Mouse (Mus musculus): ENCODE measurements around the gene Srd5a3. TPM values are rescaled to one million over a fixed set of nuclear protein-coding genes. Genes with fewer than 3 reads are reported as not detected.
"Not testable (repeated sequence)": the region's sequence is repeated elsewhere in the genome, so short reads cannot be mapped to it uniquely, and the experiment has no call there.

Gene Srd5a3
- polyA plus RNA-seq (2011; ENCODE audit: insufficient read depth, insufficient read length, low replicate concordance, missing spikeins), result 4.7 and 11.0 TPM in 2 replicates

DNA sequence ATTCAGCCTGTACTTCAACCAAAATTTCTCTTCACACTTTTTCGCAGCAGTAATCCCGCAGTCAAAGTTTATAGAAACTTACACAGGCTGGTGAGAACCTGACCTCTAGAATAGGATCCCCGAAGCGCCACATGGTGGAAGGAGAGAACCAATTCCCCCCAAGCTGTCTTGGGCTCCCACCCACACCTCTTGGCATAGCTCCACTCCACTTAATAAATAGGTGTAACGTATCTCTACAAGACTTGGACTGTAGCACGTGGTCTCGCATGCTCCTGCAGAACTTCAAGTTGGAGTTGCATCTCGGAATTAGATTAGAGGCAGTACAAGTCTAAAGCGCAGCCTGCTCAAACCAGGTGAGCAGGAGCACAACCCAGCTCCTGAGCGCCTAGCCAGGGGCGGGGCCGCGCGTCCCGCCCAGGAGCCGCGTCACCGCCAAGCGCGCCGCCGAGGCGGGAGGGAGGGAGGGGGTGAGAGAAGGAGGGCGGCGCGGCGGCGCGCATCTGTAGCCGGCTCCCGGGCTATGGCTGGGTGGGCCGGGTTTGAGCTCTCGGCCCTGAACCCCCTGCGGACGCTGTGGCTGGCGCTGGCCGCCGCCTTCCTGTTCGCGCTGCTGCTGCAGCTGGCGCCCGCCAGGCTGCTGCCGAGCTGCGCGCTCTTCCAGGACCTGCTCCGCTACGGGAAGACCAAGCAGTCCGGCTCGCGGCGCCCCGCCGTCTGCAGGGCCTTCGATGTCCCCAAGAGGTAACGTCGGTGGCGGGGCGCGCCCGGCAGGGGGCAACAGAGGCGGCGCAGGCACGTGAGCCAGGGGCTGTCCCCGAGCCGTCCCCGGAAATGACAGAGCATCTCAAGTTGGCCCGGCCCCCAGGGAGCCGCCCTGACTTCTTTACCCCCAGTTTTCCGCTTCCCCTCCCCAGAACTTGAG is at the start of gene Srd5a3:
TSS of gene Srd5a3 (plus strand) at position 464 of the 922 bp plus-strand sequence.
- TF ChIP-seq CTCF (IDR thresholded peaks at IDR 0.05; ENCODE audit: control insufficient read depth, insufficient read depth, low read length), result peak; percentile 74
- peak; percentile 90; the same call in 1 of the 2 replicates for TF ChIP-seq POLR2A (IDR thresholded peaks at IDR 0.05; ENCODE audit: borderline replicate concordance, control insufficient read depth, low read depth, low read length)
- H3K27ac ChIP-seq (ENCODE audit: control insufficient read depth, insufficient read depth, low read depth, low read length, poor library complexity), result peak within 1 kb of the TSS; percentile 100
- peaks cover 4% of the 10 kb centered on the region; the same call in 1 of the 2 replicates for H3K4me1 ChIP-seq (ENCODE audit: control insufficient read depth, insufficient read depth, low read length)
- peak within 1 kb of the TSS; percentile 83 for H3K4me3 ChIP-seq (replicated peaks; ENCODE audit: control insufficient read depth, low read depth, low read length)
- WGBS, result 2% methylated on average over 60 of the region's 69 CpGs

DNA sequence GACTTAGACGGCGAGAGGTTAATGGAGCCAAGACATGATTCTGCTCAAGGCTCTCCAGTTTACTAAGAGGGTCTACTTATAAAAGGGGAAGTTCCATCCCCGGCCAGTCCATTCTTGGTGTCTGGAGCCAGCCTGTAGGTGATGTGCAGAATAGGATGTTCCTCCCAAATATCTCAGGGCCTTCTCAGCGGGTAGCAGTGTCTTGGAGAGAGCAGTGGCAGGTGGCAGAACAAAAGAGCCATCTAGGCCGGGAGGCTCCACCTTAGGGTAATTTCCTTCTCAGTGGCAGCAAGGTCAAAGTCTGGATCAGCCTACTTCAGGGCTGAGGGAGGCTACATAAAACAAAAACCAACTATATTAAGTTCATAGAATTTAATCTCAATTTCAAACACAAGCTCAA is 36.3 kb upstream of the Srd5a3 start:
- not testable (repeated sequence) for H3K4me3 ChIP-seq (replicated peaks; ENCODE audit: control insufficient read depth, low read depth, low read length); H3K4me1 ChIP-seq (ENCODE audit: control insufficient read depth, insufficient read depth, low read length); H3K27ac ChIP-seq (ENCODE audit: control insufficient read depth, insufficient read depth, low read depth, low read length, poor library complexity)
- WGBS, result 55% methylated on average over 5 of the region's 5 CpGs

DNA sequence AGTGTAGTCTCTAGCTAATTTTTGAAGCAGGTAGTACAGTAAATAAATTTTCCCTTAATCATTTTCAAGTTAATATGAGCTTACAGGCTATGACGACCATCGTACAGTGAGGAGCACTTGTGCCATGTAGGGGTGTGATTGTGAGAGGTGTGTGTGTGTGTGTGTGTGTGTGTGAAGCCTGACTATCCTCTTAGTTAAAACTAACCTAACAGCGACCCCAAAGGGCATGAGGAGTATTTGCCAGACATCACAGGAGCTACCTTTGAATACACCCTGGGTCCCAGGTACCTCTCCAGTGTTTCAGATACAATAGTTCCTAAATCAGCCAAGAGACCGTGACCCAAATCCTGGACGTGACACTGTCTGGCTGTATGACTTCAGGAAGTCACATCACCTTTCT is 32.8 kb upstream of the Srd5a3 start:
- Histone ChIP-seq H3K4me1 (ENCODE audit: control insufficient read depth, insufficient read depth, low read length) (no peaks in the 10 kb centered on the region), H3K27ac (ENCODE audit: control insufficient read depth, insufficient read depth, low read depth, low read length, poor library complexity) (no peak overlapping the region), H3K4me3 (replicated peaks; ENCODE audit: control insufficient read depth, low read depth, low read length) (no peak overlapping the region)
- WGBS, result 69% methylated on average over 5 of the region's 5 CpGs
- no peak for TF ChIP-seq POLR2A (IDR thresholded peaks at IDR 0.05; ENCODE audit: borderline replicate concordance, control insufficient read depth, low read depth, low read length)
- no peak for TF ChIP-seq CTCF (IDR thresholded peaks at IDR 0.05; ENCODE audit: control insufficient read depth, insufficient read depth, low read length)

DNA sequence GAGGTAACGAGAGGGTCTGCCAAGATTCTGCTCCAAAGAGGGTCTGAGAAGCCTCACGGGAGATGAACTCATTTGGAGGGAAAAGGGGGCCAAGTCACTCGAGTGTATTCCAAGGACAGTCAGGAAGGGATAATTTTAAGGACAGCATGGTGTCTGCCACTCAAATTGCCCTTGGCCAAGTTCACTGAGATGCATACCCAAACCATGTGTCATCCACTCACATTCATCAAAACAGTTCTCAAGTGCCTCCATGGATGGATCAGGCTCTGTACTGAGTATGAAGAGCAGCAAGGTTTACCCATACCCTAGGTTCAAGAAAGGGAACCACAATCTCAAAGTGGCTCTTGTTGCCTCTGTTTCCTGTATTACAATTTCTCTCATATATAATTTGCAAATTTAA is 31.6 kb upstream of the Srd5a3 start:
- no peak overlapping the region for H3K27ac ChIP-seq (ENCODE audit: control insufficient read depth, insufficient read depth, low read depth, low read length, poor library complexity)
- no peak overlapping the region for H3K4me3 ChIP-seq (replicated peaks; ENCODE audit: control insufficient read depth, low read depth, low read length)
- no peaks in the 10 kb centered on the region for H3K4me1 ChIP-seq (ENCODE audit: control insufficient read depth, insufficient read depth, low read length)
- WGBS, result 65% methylated on average over 3 of the region's 3 CpGs
- TF ChIP-seq POLR2A (IDR thresholded peaks at IDR 0.05; ENCODE audit: borderline replicate concordance, control insufficient read depth, low read depth, low read length), result no peak
- TF ChIP-seq CTCF (IDR thresholded peaks at IDR 0.05; ENCODE audit: control insufficient read depth, insufficient read depth, low read length), result no peak

DNA sequence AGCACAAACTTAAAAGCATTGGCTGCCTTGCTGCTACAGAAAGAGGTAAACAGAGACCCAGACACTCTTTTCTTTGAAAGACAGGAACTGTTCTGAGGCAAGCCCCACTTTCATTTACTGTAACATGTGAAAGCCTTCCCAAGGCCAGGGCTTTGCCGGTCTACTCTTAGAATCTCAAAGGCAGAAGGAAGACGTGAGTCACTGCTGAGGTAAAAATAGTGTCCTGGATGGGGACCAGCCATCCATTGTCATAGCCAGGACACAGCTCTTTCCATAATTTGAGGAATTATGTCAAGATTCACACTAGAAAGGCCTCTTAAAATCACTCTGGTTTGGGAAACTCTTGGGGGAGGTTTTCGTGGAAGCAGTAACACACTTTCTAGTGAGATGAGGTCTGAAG is 28.9 kb upstream of the Srd5a3 start:
- 82% methylated on average over 3 of the region's 3 CpGs for WGBS
- H3K27ac ChIP-seq (ENCODE audit: control insufficient read depth, insufficient read depth, low read depth, low read length, poor library complexity), result no peak overlapping the region
- TF ChIP-seq CTCF (IDR thresholded peaks at IDR 0.05; ENCODE audit: control insufficient read depth, insufficient read depth, low read length) (no peak), POLR2A (IDR thresholded peaks at IDR 0.05; ENCODE audit: borderline replicate concordance, control insufficient read depth, low read depth, low read length) (no peak)
- no peak overlapping the region for H3K4me3 ChIP-seq (replicated peaks; ENCODE audit: control insufficient read depth, low read depth, low read length)
- H3K4me1 ChIP-seq (ENCODE audit: control insufficient read depth, insufficient read depth, low read length), result no peaks in the 10 kb centered on the region

DNA sequence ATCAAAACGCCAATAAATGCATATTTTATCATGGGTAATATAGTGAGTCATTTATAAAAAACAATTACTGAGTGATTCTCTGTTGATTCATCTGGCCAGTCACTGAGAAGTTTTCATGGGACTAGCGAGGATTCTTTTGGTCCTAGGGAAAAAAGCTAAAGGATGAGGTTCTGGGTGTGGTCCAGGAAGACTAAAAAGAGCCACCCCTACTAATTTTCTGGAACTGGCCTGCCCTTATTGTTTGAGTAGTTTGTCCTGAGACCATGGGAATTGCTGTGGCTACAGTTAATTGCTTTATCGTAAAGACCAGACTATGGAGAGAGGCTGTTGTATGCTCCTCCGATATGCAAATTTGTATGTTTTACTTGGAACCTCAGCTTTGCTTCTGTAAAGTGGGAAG is 28.1 kb upstream of the Srd5a3 start:
- WGBS, result 79% methylated on average over 4 of the region's 4 CpGs
- Histone ChIP-seq H3K4me1 (ENCODE audit: control insufficient read depth, insufficient read depth, low read length) (no peaks in the 10 kb centered on the region), H3K27ac (ENCODE audit: control insufficient read depth, insufficient read depth, low read depth, low read length, poor library complexity) (no peak overlapping the region), H3K4me3 (replicated peaks; ENCODE audit: control insufficient read depth, low read depth, low read length) (no peak overlapping the region)
- TF ChIP-seq POLR2A (IDR thresholded peaks at IDR 0.05; ENCODE audit: borderline replicate concordance, control insufficient read depth, low read depth, low read length) (no peak), CTCF (IDR thresholded peaks at IDR 0.05; ENCODE audit: control insufficient read depth, insufficient read depth, low read length) (no peak)

DNA sequence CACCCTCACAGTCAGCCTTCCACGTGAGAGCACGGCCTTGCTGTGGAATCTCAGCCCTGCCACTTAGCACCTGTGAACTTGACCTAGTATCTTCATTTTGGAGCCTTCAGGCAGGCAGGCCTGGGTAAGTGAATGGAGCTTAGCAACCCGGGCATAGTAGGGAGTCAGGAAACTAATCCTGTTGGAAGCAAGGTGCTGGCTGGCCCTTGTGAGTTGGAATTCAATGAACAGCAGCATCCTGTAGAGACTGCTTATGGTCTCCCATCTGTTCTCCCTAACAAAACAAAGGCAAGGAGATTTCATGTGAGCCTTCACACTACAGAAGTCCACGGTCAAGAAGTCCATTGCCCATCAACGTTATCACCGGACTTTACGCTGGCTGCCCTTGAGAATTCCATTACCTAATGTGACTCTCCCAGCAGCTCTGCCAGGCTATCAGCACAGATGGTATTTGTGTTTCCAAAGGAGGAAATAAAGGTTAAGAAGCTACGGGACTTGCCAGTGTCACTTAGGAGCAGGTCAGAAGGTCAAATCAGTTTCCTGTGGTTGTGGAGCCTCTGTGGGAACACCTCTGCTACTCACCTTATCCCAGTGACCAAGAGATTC is 24.5 kb upstream of the Srd5a3 start:
- Histone ChIP-seq H3K4me3 (replicated peaks; ENCODE audit: control insufficient read depth, low read depth, low read length) (no peak overlapping the region), H3K27ac (ENCODE audit: control insufficient read depth, insufficient read depth, low read depth, low read length, poor library complexity) (no peak overlapping the region), H3K4me1 (ENCODE audit: control insufficient read depth, insufficient read depth, low read length) (no peaks in the 10 kb centered on the region)
- no peak for TF ChIP-seq CTCF (IDR thresholded peaks at IDR 0.05; ENCODE audit: control insufficient read depth, insufficient read depth, low read length)
- TF ChIP-seq POLR2A (IDR thresholded peaks at IDR 0.05; ENCODE audit: borderline replicate concordance, control insufficient read depth, low read depth, low read length), result no peak
- WGBS, result 67% methylated on average over 8 of the region's 8 CpGs

DNA sequence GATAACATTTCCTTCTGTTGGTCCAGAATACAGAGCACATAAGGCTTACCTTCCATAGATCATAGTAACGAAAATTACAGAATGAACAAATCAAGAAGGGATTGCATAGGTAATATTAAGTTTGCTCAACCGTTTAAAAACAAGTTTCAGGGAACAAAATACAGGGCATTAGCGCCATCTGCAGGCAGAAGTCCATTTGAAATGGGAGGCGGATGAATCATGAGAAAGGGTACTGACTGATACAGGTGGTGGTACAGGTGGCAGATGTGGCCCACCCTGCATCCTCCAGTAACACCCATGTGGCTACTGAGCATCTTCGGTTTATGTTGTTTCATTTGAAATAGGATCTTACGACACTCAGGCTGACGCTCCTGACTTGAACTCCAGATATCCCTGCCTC is 21.6 kb upstream of the Srd5a3 start:
- peak; percentile 18; the same call in 1 of the 2 replicates for TF ChIP-seq CTCF (IDR thresholded peaks at IDR 0.05; ENCODE audit: control insufficient read depth, insufficient read depth, low read length)
- no peak for TF ChIP-seq POLR2A (IDR thresholded peaks at IDR 0.05; ENCODE audit: borderline replicate concordance, control insufficient read depth, low read depth, low read length)
- Histone ChIP-seq H3K4me1 (ENCODE audit: control insufficient read depth, insufficient read depth, low read length) (no peaks in the 10 kb centered on the region), H3K4me3 (replicated peaks; ENCODE audit: control insufficient read depth, low read depth, low read length) (no peak overlapping the region), H3K27ac (ENCODE audit: control insufficient read depth, insufficient read depth, low read depth, low read length, poor library complexity) (no peak overlapping the region)
- WGBS, result 35% methylated on average over 7 of the region's 7 CpGs

All from bone marrow, adult 2 months (tissue).